Mouse (Mus musculus): ENCODE measurements at regions not wholly inside any gene's neighbourhood (a gene's known extent, or its start where the extent isn't known, plus 50 kb on each side); places are given as distances from the start of the nearest gene placed in this dataset.

DNA sequence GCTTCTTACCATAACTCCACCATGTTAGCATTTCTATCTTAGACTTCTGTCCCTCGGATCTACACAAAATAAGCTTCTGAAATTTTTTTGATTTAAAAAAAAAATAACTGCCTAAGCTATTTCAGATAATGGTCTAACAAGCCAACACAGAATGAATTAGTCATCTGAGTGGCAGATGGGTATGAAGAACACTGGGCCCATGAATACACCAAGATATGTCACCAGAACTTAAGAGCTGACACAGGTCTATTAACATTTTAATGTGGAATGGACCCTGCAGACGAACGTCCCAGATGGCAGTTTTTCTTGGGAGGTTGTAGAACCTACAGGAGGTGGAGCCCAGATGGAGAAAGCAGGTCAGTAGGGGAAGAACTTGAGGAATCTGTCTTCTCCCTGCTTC, 689.9 kb upstream of the Tmem132c start:
- Histone ChIP-seq H3K36me3 (ENCODE audit: control insufficient read depth, insufficient read depth, low read length) (no peaks in the 10 kb centered on the region), H3K79me2 (replicated peaks; ENCODE audit: control insufficient read depth, insufficient read depth, low read length) (no peaks in the 10 kb centered on the region), H3K27me3 (ENCODE audit: control insufficient read depth, insufficient read depth, low read length) (no peaks in the 10 kb centered on the region), H3K27ac (no peak overlapping the region), H3K4me3 (no peak overlapping the region), H3K9ac (ENCODE audit: low read depth, low read length) (no peak overlapping the region), H3K4me1 (ENCODE audit: control insufficient read depth, insufficient read depth, low read length) (no peaks in the 10 kb centered on the region)
- TF ChIP-seq POLR2A (IDR thresholded peaks at IDR 0.05; ENCODE audit: insufficient read depth, low read depth, low read length) (no peak), CTCF (IDR thresholded peaks at IDR 0.05) (no peak), EP300 (IDR thresholded peaks at IDR 0.05; ENCODE audit: insufficient read depth, low read depth, low read length) (no peak)
- no peak for DNase-seq
- intact Hi-C loops (cut with DNase I): no loop called here
- WGBS: 64% methylated on average over 3 of the region's 3 CpGs

DNA sequence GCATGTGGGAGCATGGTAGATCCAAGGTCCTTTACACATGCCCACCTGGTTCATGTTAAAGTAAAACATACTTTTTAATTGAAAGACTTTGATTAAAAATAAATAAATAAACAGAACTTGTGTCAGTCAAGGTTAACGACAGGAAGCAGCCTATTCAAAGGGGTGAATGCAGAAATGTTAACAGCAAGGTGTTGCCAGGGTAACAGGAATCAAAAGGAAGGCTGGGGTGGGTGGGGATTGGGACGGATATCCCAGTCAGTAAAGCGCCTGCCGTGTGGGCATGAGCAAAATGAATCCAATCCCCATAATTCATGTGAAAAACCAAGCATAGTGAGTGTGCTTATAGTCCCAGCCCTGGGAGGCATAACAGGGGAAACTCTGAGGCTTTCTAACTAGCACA, 682.6 kb upstream of the Tmem132c start:
- Histone ChIP-seq H3K27ac (no peak overlapping the region), H3K9ac (ENCODE audit: low read depth, low read length) (no peak overlapping the region), H3K4me1 (ENCODE audit: control insufficient read depth, insufficient read depth, low read length) (no peaks in the 10 kb centered on the region), H3K4me3 (no peak overlapping the region), H3K36me3 (ENCODE audit: control insufficient read depth, insufficient read depth, low read length) (no peaks in the 10 kb centered on the region), H3K79me2 (replicated peaks; ENCODE audit: control insufficient read depth, insufficient read depth, low read length) (no peaks in the 10 kb centered on the region), H3K27me3 (ENCODE audit: control insufficient read depth, insufficient read depth, low read length) (no peaks in the 10 kb centered on the region)
- no peak for DNase-seq
- 50% methylated on average over 4 of the region's 4 CpGs for WGBS
- no peak for TF ChIP-seq POLR2A (IDR thresholded peaks at IDR 0.05; ENCODE audit: insufficient read depth, low read depth, low read length)
- no peak for TF ChIP-seq CTCF (IDR thresholded peaks at IDR 0.05)
- no peak for TF ChIP-seq EP300 (IDR thresholded peaks at IDR 0.05; ENCODE audit: insufficient read depth, low read depth, low read length)
- intact Hi-C loops (cut with DNase I): no loop called here

DNA sequence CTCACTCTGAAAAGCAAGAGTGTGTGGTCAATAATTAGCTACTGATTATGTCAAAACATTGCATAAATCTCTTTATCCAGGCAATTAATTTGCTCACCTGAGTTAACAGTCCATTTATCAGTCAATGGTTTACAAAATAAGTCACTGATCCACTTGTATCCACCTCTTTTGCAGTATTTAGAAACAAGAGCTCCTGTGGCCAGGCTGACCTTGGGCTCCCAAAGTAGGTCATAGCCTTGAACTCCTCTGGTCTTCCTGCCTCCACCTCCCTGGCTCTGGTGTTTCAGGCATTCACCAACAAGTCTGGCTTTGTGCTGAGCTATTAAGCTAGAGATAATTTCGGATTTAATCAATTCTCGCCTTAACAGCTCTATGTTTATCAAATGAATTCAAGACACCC, 675.8 kb upstream of the Tmem132c start:
- no peaks in the 10 kb centered on the region for H3K4me1 ChIP-seq (ENCODE audit: control insufficient read depth, insufficient read depth, low read length)
- intact Hi-C loops (cut with DNase I): no loop called here
- H3K9ac ChIP-seq (ENCODE audit: low read depth, low read length): no peak overlapping the region
- H3K4me3 ChIP-seq: no peak overlapping the region
- no peak for DNase-seq
- no peak overlapping the region for H3K27ac ChIP-seq
- no peaks in the 10 kb centered on the region for H3K79me2 ChIP-seq (replicated peaks; ENCODE audit: control insufficient read depth, insufficient read depth, low read length)
- TF ChIP-seq EP300 (IDR thresholded peaks at IDR 0.05; ENCODE audit: insufficient read depth, low read depth, low read length) (no peak), CTCF (IDR thresholded peaks at IDR 0.05) (no peak), POLR2A (IDR thresholded peaks at IDR 0.05; ENCODE audit: insufficient read depth, low read depth, low read length) (no peak)
- H3K36me3 ChIP-seq (ENCODE audit: control insufficient read depth, insufficient read depth, low read length): no peaks in the 10 kb centered on the region
- WGBS: 61% methylated on average over 2 of the region's 2 CpGs
- no peaks in the 10 kb centered on the region for H3K27me3 ChIP-seq (ENCODE audit: control insufficient read depth, insufficient read depth, low read length)

DNA sequence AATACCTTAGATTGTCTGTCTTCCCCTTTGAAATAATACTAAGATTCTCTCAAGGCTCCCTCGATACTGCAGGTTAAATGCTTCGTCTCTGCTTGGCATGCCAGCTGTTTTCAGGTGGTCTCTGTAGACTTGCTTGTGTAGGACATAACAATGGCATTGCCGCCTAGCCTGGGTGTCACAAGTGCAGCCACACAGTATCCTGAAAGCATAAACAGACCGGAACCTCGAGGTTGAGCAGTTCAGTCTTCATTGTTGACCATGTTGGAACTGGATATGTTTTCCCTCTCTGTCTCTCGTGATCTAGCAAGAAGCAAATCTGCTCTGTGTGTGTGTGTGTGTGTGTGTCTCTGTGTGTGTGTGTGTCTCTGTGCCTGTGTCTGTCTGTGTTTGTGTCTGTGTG, 675.4 kb upstream of the Tmem132c start:
- Histone ChIP-seq H3K27me3 (ENCODE audit: control insufficient read depth, insufficient read depth, low read length) (no peaks in the 10 kb centered on the region), H3K27ac (no peak overlapping the region), H3K4me1 (ENCODE audit: control insufficient read depth, insufficient read depth, low read length) (no peaks in the 10 kb centered on the region), H3K9ac (ENCODE audit: low read depth, low read length) (no peak overlapping the region), H3K36me3 (ENCODE audit: control insufficient read depth, insufficient read depth, low read length) (no peaks in the 10 kb centered on the region), H3K4me3 (no peak overlapping the region), H3K79me2 (replicated peaks; ENCODE audit: control insufficient read depth, insufficient read depth, low read length) (no peaks in the 10 kb centered on the region)
- WGBS: 64% methylated on average over 6 of the region's 6 CpGs
- intact Hi-C loops (cut with DNase I): no loop called here
- TF ChIP-seq POLR2A (IDR thresholded peaks at IDR 0.05; ENCODE audit: insufficient read depth, low read depth, low read length): no peak
- TF ChIP-seq CTCF (IDR thresholded peaks at IDR 0.05): no peak
- TF ChIP-seq EP300 (IDR thresholded peaks at IDR 0.05; ENCODE audit: insufficient read depth, low read depth, low read length): no peak
- DNase-seq: no peak

DNA sequence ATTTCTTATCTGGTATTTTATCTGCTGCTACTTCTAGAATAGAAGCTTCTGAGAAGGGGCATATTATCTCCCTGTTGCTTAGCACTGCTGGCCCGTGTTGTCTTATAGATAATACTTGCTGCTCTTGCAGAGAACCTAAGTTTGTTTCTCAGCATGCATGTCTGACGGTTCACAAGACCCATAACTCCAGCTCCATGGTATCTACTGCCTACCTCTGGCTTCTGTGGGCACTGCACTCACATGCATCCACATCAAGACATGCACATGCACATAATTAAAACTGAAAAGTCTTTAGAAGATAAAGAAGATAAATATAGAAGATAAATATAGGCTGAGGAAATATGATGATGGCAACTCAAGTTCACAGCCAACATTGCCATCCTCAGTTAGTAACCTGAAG, 667.8 kb upstream of the Tmem132c start:
- DNase-seq: no peak
- Histone ChIP-seq H3K79me2 (replicated peaks; ENCODE audit: control insufficient read depth, insufficient read depth, low read length) (no peaks in the 10 kb centered on the region), H3K27ac (no peak overlapping the region), H3K36me3 (ENCODE audit: control insufficient read depth, insufficient read depth, low read length) (no peaks in the 10 kb centered on the region), H3K27me3 (ENCODE audit: control insufficient read depth, insufficient read depth, low read length) (no peaks in the 10 kb centered on the region), H3K9ac (ENCODE audit: low read depth, low read length) (no peak overlapping the region), H3K4me3 (no peak overlapping the region), H3K4me1 (ENCODE audit: control insufficient read depth, insufficient read depth, low read length) (no peaks in the 10 kb centered on the region)
- intact Hi-C loops (cut with DNase I): no loop called here
- 32% methylated on average over 2 of the region's 2 CpGs for WGBS
- TF ChIP-seq CTCF (IDR thresholded peaks at IDR 0.05) (no peak), EP300 (IDR thresholded peaks at IDR 0.05; ENCODE audit: insufficient read depth, low read depth, low read length) (no peak), POLR2A (IDR thresholded peaks at IDR 0.05; ENCODE audit: insufficient read depth, low read depth, low read length) (no peak)

DNA sequence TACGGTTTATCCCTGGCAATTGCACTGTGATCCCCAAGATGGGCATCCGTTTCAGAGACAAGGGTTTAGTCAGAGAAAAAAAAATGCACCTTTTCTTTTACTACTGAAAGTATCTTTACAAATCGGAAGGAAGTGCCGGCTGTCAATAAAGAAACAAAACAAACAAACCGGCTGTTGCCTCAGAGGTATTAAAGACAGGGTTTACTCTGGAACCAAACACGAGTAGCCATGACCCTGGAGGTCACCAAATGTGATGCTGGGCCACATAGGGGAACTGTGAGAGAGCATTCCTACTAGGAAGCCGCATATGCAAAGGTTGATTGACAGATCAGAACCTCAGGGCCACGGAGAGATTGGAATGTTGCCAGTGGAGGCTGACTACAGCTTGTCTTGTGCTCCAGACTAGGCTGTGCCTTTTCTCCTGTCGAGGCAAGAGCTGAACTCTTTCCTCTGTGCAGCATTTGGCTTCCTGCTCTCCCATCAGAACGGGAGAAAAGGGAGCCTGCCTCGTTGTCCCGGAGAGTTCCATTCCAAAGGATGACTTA, 643.8 kb upstream of the Tmem132c start:
- H3K4me3 ChIP-seq: no peak overlapping the region
- H3K27me3 ChIP-seq (ENCODE audit: control insufficient read depth, insufficient read depth, low read length): no peaks in the 10 kb centered on the region
- 64% methylated on average over 12 of the region's 12 CpGs for WGBS
- no peaks in the 10 kb centered on the region for H3K36me3 ChIP-seq (ENCODE audit: control insufficient read depth, insufficient read depth, low read length)
- H3K79me2 ChIP-seq (replicated peaks; ENCODE audit: control insufficient read depth, insufficient read depth, low read length): no peaks in the 10 kb centered on the region
- H3K4me1 ChIP-seq (ENCODE audit: control insufficient read depth, insufficient read depth, low read length): no peaks in the 10 kb centered on the region
- no peak overlapping the region for H3K27ac ChIP-seq
- no peak for DNase-seq
- TF ChIP-seq EP300 (IDR thresholded peaks at IDR 0.05; ENCODE audit: insufficient read depth, low read depth, low read length) (no peak), POLR2A (IDR thresholded peaks at IDR 0.05; ENCODE audit: insufficient read depth, low read depth, low read length) (no peak), CTCF (IDR thresholded peaks at IDR 0.05) (no peak)
- H3K9ac ChIP-seq (ENCODE audit: low read depth, low read length): no peak overlapping the region
- intact Hi-C loops (cut with DNase I): no loop called here

Data from heart, adult 2 months (tissue).